Mouse (Mus musculus) midbrain, embryonic 11.5 days (tissue): ENCODE data around the gene B230118H07Rik. TPM values are rescaled to one million over a fixed set of nuclear protein-coding genes. Genes with fewer than 3 reads are reported as not detected.
A peak's percentile ranks its signal among the peaks of the same experiment; 100 is the strongest.

Source experiments
- ATAC-seq: fragments of 200-750 bp; cut with Nextera tagmentation; 2 replicates; pipeline ENCODE4 v1.8.0; 2017; ENCODE audit warnings: moderate TSS enrichment, moderate library complexity; ENCODE audit not compliant: low FRiP score
- DNase-seq: peaks from one replicate; pipeline ENCODE4 v3.0.0; 2015; ENCODE audit warnings: low spot score; ENCODE audit errors: missing footprints
- H3K27ac ChIP-seq: fragments of 300-500 bp; sonication (generic); 2 replicates; pipeline ENCODE4 v1.5.1; 2014; ENCODE audit warnings: low read depth, low read length
- H3K27me3 ChIP-seq: fragments of 300-500 bp; sonication (generic); 2 replicates; pipeline ENCODE4 v1.6.1; 2014; ENCODE audit warnings: mild to moderate bottlenecking, low read length, moderate library complexity, mixed read lengths; ENCODE audit not compliant: control insufficient read depth, insufficient read depth
- H3K36me3 ChIP-seq: fragments of 300-500 bp; sonication (generic); 2 replicates; pipeline ENCODE4 v1.6.1; 2014; ENCODE audit warnings: mild to moderate bottlenecking, low read length, moderate library complexity, mixed read lengths; ENCODE audit not compliant: control insufficient read depth, insufficient read depth
- H3K4me1 ChIP-seq: fragments of 300-500 bp; sonication (generic); 2 replicates; pipeline ENCODE4 v1.6.1; 2014; ENCODE audit warnings: low read length; ENCODE audit not compliant: control insufficient read depth, insufficient read depth
- H3K4me2 ChIP-seq: fragments of 300-500 bp; sonication (generic); 2 replicates; pipeline ENCODE4 v1.6.1; 2014; ENCODE audit warnings: mild to moderate bottlenecking, moderate library complexity
- H3K4me3 ChIP-seq: fragments of 300-500 bp; sonication (generic); 2 replicates; pipeline ENCODE4 v1.5.1; 2014; ENCODE audit warnings: low read depth, low read length
- H3K9ac ChIP-seq: fragments of 300-500 bp; sonication (generic); 2 replicates; pipeline ENCODE4 v1.6.1; 2014; ENCODE audit warnings: low read length
- H3K9me3 ChIP-seq: fragments of 300-500 bp; sonication (generic); 2 replicates; pipeline ENCODE4 v1.6.1; 2016; ENCODE audit warnings: low read length; ENCODE audit not compliant: control insufficient read depth
- WGBS: fragments of 180-500 bp; shearing (Covaris S2); extraction: QIAGEN DNeasy Blood & Tissue Kit; methylation state at CpG from one replicate; pipeline ENCODE4 v1.1.7; 2014; 5-methylcytosine and 5-hydroxymethylcytosine counted together
- polyA plus RNA-seq: library from polyadenylated mRNA; unstranded; fragments of >200 nt; fragmentation: Nextera tagmentation; extraction: Ambion mirVana; gene quantifications from 2 replicates; pipeline ENCODE4 v1.2.1, GENCODE M21; 2014

B230118H07Rik gene
- polyA plus RNA-seq, 1 experiment from 2014 or later = 67.8 TPM

DNA sequence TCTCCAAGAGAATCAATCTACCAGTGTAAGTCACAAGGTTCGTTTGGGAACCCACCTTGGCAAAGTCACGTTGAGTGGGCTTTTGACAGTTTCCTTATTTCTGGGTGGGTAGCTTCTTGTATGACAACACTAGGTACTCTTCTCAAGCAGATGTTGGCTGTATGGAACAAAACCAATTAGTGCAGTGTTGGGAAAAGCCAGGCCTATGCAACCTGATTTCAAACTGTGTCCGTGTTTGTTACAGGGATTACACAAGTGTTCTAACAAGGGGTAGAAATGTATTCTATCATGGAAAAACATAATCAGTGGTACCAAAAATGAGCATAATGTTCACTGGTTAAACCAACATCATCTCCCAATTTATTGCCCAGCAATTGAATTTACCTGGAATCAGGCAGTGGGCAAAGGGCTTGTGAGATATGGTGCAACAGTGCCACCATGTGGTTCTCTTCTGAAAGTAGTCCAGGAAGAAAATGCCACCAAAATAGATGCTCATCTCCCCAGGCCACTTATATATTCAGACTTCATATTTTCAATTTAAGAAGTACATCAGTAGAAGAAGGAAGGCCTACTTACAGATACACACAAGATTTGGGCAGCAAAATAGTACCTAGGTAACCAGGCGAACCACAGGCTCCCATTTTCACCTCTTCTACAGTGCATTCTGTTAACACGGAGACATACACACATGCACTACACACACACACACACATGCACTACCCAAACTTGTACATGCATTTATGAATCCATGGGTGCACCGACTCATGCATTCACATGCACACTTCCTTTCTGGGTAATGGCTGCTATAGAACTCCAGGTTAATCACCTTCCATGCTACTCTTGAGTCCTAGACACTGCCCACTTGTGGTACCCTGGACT lies 123.6 kb downstream of the B230118H07Rik start:
- peak; percentile 63 for ATAC-seq
- H3K9me3 ChIP-seq = no peaks in the 10 kb centered on the region
- H3K36me3 ChIP-seq = no peaks in the 10 kb centered on the region
- peak; percentile 86 for DNase-seq
- no peak overlapping the region for H3K27ac ChIP-seq
- no peak overlapping the region for H3K4me3 ChIP-seq
- H3K27me3 ChIP-seq = no peaks in the 10 kb centered on the region
- no peak overlapping the region for H3K4me2 ChIP-seq
- H3K9ac ChIP-seq = no peak overlapping the region
- no peaks in the 10 kb centered on the region for H3K4me1 ChIP-seq
- WGBS = 72% methylated on average over 6 of the region's 6 CpGs

DNA sequence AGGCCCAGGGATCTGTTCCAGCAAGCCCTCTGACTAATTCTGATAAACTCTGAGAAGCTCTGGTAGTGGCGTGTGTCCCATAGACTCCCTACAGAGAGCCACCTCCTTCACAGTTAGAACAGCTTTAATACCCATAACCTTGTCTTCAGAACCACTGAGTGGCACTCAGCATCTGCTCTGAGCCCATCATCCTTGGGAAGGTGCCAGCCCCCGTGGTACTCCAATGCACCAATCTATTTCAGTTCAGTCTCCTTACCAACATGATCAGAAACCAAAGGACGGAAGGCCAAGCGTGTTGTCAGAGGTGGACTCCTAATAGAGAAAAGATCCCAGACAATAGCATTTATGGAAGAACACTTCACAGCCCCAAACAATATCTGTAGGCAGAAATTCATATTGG lies 124.2 kb downstream of the B230118H07Rik start:
- DNase-seq (no peak), ATAC-seq (no peak)
- H3K4me2 ChIP-seq = no peak overlapping the region
- 86% methylated on average over 4 of the region's 4 CpGs for WGBS
- H3K4me3 ChIP-seq = no peak overlapping the region
- H3K36me3 ChIP-seq = no peaks in the 10 kb centered on the region
- no peaks in the 10 kb centered on the region for H3K27me3 ChIP-seq
- no peak overlapping the region for H3K9ac ChIP-seq
- H3K27ac ChIP-seq = no peak overlapping the region
- H3K9me3 ChIP-seq = no peaks in the 10 kb centered on the region
- H3K4me1 ChIP-seq = no peaks in the 10 kb centered on the region

DNA sequence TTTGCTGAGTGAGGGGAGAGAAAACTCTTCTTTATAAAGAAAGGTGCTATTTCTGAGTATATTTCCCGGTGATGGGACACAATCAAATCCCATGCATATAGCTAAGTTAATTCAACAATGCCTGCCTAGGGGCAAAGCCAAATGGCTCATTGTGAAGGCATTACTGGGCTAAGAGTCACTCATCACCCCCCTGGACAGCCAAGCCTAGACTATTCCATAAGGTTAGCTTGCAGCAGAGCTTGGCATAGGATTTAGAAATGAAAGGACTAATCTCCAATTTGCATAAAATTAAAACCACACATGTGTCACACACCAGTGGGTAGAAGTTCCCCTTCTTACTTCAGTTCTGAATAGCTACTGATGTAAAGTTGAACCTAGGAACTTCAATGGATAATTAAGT lies 128.8 kb downstream of the B230118H07Rik start:
- H3K27me3 ChIP-seq = no peaks in the 10 kb centered on the region
- H3K4me1 ChIP-seq = no peaks in the 10 kb centered on the region
- no peak overlapping the region for H3K27ac ChIP-seq
- H3K9ac ChIP-seq = no peak overlapping the region
- peak; percentile 57 for DNase-seq
- no peak overlapping the region for H3K4me3 ChIP-seq
- H3K9me3 ChIP-seq = no peaks in the 10 kb centered on the region
- no peak overlapping the region for H3K4me2 ChIP-seq
- ATAC-seq = no peak
- no peaks in the 10 kb centered on the region for H3K36me3 ChIP-seq
- WGBS = 65% methylated on average over 1 of the region's 1 CpGs

DNA sequence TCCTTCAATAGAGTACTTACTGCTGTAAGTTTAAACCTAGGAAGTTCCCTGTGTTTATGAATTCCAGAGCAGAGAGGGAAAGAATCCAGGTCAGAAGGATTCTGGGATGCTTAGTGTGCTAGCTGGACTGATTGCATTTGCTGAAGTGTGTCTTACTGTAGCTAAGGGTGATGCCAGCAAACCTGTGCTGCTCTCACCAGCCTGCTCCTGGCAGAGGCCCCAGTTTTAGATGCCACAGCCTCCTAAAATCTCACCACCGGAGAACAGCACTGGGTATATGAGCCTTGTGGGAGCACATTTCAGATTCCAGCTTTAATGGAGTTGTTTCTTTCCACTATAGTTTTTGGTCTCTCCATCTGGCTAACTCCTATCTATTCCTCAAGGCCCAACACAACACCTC lies 129.4 kb downstream of the B230118H07Rik start:
- peak; percentile 54 for DNase-seq
- 92% methylated on average over 1 of the region's 1 CpGs for WGBS

More for the DNA sequence above, 129.4 kb downstream of the B230118H07Rik start:
- no peaks in the 10 kb centered on the region for H3K4me1 ChIP-seq
- H3K27me3 ChIP-seq = no peaks in the 10 kb centered on the region
- no peaks in the 10 kb centered on the region for H3K9me3 ChIP-seq
- H3K27ac ChIP-seq = no peak overlapping the region
- no peak overlapping the region for H3K9ac ChIP-seq
- H3K4me3 ChIP-seq = no peak overlapping the region
- no peaks in the 10 kb centered on the region for H3K36me3 ChIP-seq
- H3K4me2 ChIP-seq = no peak overlapping the region
- ATAC-seq = no peak

Other genes starting within 250 kb of the B230118H07Rik start
- 0.05 TPM in 1 of 2 replicates, not detected in the other for gene Rag2, start 24.8 kb downstream of the B230118H07Rik start, polyA plus RNA-seq
- 0.12 TPM in 2 replicates for gene Rag1, start within 50 bp of the B230118H07Rik start, polyA plus RNA-seq
- 23.9 and 24.6 TPM in 2 replicates for gene Traf6, start 28.9 kb upstream of the B230118H07Rik start, polyA plus RNA-seq
- 12.6 and 15.5 TPM in 2 replicates for gene Prr5l, start 233.5 kb upstream of the B230118H07Rik start, polyA plus RNA-seq
- 69.8 and 75.0 TPM in 2 replicates for gene Commd9, start 236.7 kb upstream of the B230118H07Rik start, polyA plus RNA-seq